Mouse (Mus musculus): ENCODE results near the gene Gng7. TPM values are rescaled to one million over a fixed set of nuclear protein-coding genes. Genes with fewer than 3 reads are reported as not detected.
A peak's percentile ranks its signal among the peaks of the same experiment; 100 is the strongest.
"Not testable (repeated sequence)": the region's sequence is repeated elsewhere in the genome, so short reads cannot be mapped to it uniquely, and the experiment has no call there.

The Gng7 gene
- polyA plus RNA-seq, 1 experiment, result not detected

GRCm38 (mm10) chr10:81052577-81052976 is 37.8 kb upstream of the Gng7 start:
- TF ChIP-seq POLR2A (IDR thresholded peaks at IDR 0.05; ENCODE audit: insufficient read depth, low read depth, low read length) (no peak), CTCF (IDR thresholded peaks at IDR 0.05; ENCODE audit: insufficient read depth, low read depth, low read length) (no peak)
- H3K27ac ChIP-seq (ENCODE audit: insufficient read depth, low read depth, low read length), result no peak overlapping the region
- H3K4me3 ChIP-seq (ENCODE audit: insufficient read depth, low read depth, low read length), result no peak overlapping the region
- H3K4me1 ChIP-seq (ENCODE audit: control insufficient read depth, insufficient read depth, low read length), result peaks cover 31% of the 10 kb centered on the region
- 93% methylated on average over 5 of the region's 5 CpGs for WGBS

- no peak overlapping the region for H3K4me3 ChIP-seq (ENCODE audit: insufficient read depth, low read depth, low read length)
- TF ChIP-seq CTCF (IDR thresholded peaks at IDR 0.05; ENCODE audit: insufficient read depth, low read depth, low read length) (no peak), POLR2A (IDR thresholded peaks at IDR 0.05; ENCODE audit: insufficient read depth, low read depth, low read length) (no peak)
- no peak overlapping the region for H3K27ac ChIP-seq (ENCODE audit: insufficient read depth, low read depth, low read length)
- WGBS, result 95% methylated on average over 6 of the region's 6 CpGs
- H3K4me1 ChIP-seq (ENCODE audit: control insufficient read depth, insufficient read depth, low read length), result peaks cover 18% of the 10 kb centered on the region
Observed at GRCm38 (mm10) chr10:81051133-81051532, 36.4 kb upstream of the Gng7 start.

DNA sequence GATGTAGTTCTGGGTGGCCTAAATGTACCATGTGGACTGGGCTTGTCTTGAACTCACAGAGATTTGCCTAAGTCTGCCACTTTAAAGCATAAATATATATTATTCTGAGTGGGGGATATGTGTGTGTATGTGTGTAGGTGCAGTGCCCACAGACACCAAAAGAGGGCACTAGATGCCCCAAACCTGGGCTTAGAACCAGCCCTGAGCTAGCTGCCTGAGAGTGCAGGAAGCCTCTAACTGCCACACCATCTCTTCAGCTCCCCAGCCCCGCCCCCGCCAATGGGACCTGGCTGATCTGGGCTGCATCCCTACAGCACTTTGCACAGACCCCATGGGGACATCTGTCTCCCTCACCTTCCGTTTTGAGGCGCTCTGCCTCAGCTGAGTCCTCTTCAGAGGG is 35.9 kb upstream of the Gng7 start:
- Histone ChIP-seq H3K4me1 (ENCODE audit: control insufficient read depth, insufficient read depth, low read length) (peaks cover 14% of the 10 kb centered on the region; the same call in 1 of the 2 replicates), H3K4me3 (ENCODE audit: insufficient read depth, low read depth, low read length) (no peak overlapping the region), H3K27ac (ENCODE audit: insufficient read depth, low read depth, low read length) (no peak overlapping the region)
- WGBS, result 96% methylated on average over 4 of the region's 4 CpGs
- TF ChIP-seq CTCF (IDR thresholded peaks at IDR 0.05; ENCODE audit: insufficient read depth, low read depth, low read length), result no peak
- no peak for TF ChIP-seq POLR2A (IDR thresholded peaks at IDR 0.05; ENCODE audit: insufficient read depth, low read depth, low read length)

DNA sequence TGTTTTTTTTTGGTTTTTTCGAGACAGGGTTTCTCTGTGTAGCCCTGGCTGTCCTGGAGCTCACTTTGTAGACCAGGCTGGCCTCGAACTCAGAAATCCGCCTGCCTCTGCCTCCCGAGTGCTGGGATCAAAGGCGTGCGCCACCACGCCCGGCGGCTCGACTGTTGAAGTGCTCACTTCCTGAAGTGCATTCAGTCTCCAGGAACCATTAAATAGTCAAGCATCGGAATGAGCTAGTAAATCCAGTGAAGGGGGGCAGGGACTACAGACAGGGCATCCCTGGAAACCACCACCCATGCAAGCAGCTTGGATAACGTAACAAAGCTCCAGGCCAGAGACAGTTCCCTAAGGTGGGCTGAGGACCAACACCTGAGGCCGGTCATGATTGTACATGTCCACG is 30.5 kb upstream of the Gng7 start:
- WGBS, result 93% methylated on average over 14 of the region's 14 CpGs
- not testable (repeated sequence) for H3K27ac ChIP-seq (ENCODE audit: insufficient read depth, low read depth, low read length); H3K4me3 ChIP-seq (ENCODE audit: insufficient read depth, low read depth, low read length); H3K4me1 ChIP-seq (ENCODE audit: control insufficient read depth, insufficient read depth, low read length)

DNA sequence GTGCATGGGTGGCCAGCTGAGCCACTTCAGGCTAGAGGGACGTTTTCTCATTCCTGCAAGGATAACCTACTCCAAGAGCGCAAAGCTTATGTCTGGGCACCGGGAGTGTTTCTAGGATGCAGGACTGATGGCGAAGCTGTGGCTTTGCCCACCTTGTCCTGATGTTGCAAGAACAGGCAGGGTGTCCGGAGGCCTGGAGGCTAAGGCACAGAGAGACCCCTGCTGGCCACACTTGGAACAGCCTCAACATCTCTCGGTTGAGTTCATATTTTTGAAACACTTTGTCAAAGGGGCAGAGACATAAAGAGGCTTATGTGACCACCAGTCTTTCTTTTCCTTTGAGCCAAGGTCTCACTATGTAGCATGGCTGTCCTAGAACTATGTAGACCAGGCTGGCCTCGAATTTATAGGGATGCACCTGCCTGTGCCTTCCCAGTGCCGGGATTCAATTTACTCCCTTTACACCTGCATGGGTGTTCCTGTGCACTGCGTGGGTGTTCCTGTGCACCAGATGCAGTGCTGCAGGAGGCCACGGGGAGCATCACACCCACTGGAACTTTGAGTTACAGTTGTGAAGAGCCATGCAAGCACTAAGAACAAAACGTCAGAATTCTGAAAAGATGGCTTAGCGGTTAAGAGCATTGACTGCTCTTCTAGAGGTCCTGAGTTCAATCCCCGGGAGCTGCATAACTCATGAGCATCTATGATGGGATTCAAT is 26.9 kb upstream of the Gng7 start:
- 31% methylated on average over 13 of the region's 13 CpGs for whole genome bisulfite sequencing
- Histone ChIP-seq H3K27ac (ENCODE audit: insufficient read depth, low read depth, low read length) (no peak overlapping the region), H3K4me3 (ENCODE audit: insufficient read depth, low read depth, low read length) (no peak overlapping the region), H3K4me1 (ENCODE audit: control insufficient read depth, insufficient read depth, low read length) (no peaks in the 10 kb centered on the region)
- 0 out of 2 replicates have a peak, but pooled peaks have one; percentile 21 for TF ChIP-seq POLR2A (IDR thresholded peaks at IDR 0.05; ENCODE audit: insufficient read depth, low read depth, low read length)
- TF ChIP-seq CTCF (IDR thresholded peaks at IDR 0.05; ENCODE audit: insufficient read depth, low read depth, low read length), result peak; percentile 62

GRCm38 (mm10) chr10:81036988-81037580 is 22.3 kb upstream of the Gng7 start, which contains the start of gene Slc39a3:
Gene Slc39a3 (minus strand): TSS chr10:81037426.
- WGBS, result under 1% methylated on average over 35 of the region's 35 CpGs
- no peak for TF ChIP-seq CTCF (IDR thresholded peaks at IDR 0.05; ENCODE audit: insufficient read depth, low read depth, low read length)
- TF ChIP-seq POLR2A (IDR thresholded peaks at IDR 0.05; ENCODE audit: insufficient read depth, low read depth, low read length), result peak; percentile 86

GRCm38 (mm10) chr10:81036251-81036650 is 21.5 kb upstream of the Gng7 start:
- Histone ChIP-seq H3K4me3 (ENCODE audit: insufficient read depth, low read depth, low read length) (no peak overlapping the region), H3K4me1 (ENCODE audit: control insufficient read depth, insufficient read depth, low read length) (peaks cover 7% of the 10 kb centered on the region), H3K27ac (ENCODE audit: insufficient read depth, low read depth, low read length) (no peak overlapping the region)
- WGBS, result 82% methylated on average over 7 of the region's 7 CpGs
- TF ChIP-seq CTCF (IDR thresholded peaks at IDR 0.05; ENCODE audit: insufficient read depth, low read depth, low read length), result no peak
- no peak for TF ChIP-seq POLR2A (IDR thresholded peaks at IDR 0.05; ENCODE audit: insufficient read depth, low read depth, low read length)

More at GRCm38 (mm10) chr10:81036988-81037580, 22.3 kb upstream of the Gng7 start, which contains the start of gene Slc39a3:
- H3K27ac ChIP-seq (ENCODE audit: insufficient read depth, low read depth, low read length), result peak within 1 kb of the TSS; percentile 55; the same call in 1 of the 2 replicates
- H3K4me1 ChIP-seq (ENCODE audit: control insufficient read depth, insufficient read depth, low read length), result peaks cover 7% of the 10 kb centered on the region
- peak within 1 kb of the TSS; percentile 97 for H3K4me3 ChIP-seq (ENCODE audit: insufficient read depth, low read depth, low read length)

DNA sequence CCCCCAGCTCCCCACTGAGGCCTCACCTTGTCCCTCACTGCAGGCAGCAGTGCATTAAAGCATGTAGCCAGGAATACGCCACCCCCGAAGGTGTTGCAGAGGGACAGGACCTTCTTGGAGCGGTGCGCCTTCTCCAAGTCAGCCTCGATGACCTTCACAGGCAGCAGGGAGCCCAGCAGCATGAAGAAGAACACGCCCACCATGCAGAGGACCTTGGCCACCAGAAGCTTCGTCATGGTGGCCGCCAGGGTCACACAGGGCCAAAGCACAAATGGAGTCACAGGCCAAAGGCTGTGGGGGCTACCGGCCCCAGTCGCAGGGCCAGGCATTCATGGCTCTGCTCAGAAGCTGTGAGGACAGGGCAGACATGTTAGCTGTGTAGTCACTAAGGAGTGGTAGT is 18.8 kb upstream of the Gng7 start:
- 87% methylated on average over 10 of the region's 10 CpGs for WGBS
- Histone ChIP-seq H3K27ac (ENCODE audit: insufficient read depth, low read depth, low read length) (no peak overlapping the region), H3K4me1 (ENCODE audit: control insufficient read depth, insufficient read depth, low read length) (peaks cover 27% of the 10 kb centered on the region), H3K4me3 (ENCODE audit: insufficient read depth, low read depth, low read length) (no peak overlapping the region)
- TF ChIP-seq POLR2A (IDR thresholded peaks at IDR 0.05; ENCODE audit: insufficient read depth, low read depth, low read length), result no peak
- TF ChIP-seq CTCF (IDR thresholded peaks at IDR 0.05; ENCODE audit: insufficient read depth, low read depth, low read length), result no peak

DNA sequence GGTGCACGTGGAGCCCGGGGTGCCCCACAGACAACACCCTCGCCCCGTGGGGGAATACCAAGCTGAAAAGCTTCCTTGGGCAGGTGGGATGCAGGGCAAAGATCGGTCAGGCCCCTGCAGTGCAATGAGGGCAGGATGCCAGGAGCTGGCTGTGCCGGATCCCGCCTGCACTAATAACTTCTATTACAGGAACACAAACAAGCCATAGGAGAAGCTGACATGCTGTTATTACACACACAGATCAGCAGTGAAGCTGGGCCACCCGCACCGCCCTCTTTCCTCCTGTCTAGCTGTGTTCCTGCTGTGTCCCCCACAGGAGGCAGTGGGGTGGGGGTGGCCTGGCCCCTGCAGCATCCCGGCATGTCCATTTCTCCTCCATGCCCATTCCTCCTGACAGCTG is 14.3 kb upstream of the Gng7 start:
- 11% methylated on average over 10 of the region's 10 CpGs for WGBS
- Histone ChIP-seq H3K4me3 (ENCODE audit: insufficient read depth, low read depth, low read length) (no peak overlapping the region), H3K27ac (ENCODE audit: insufficient read depth, low read depth, low read length) (no peak overlapping the region), H3K4me1 (ENCODE audit: control insufficient read depth, insufficient read depth, low read length) (peaks cover 31% of the 10 kb centered on the region)
- TF ChIP-seq POLR2A (IDR thresholded peaks at IDR 0.05; ENCODE audit: insufficient read depth, low read depth, low read length) (no peak), CTCF (IDR thresholded peaks at IDR 0.05; ENCODE audit: insufficient read depth, low read depth, low read length) (no peak)

Data from olfactory bulb, adult 2 months (tissue).